Mouse (Mus musculus) cortical plate, adult 2 months (tissue): ENCODE results near the gene Zfyve9.

Experiments used
- CTCF ChIP-seq: fragments of 200-500 bp; IDR thresholded peaks from 2 replicates; pipeline ENCODE4 v1.5.1; 2011; ENCODE audit warnings: mild to moderate bottlenecking, control low read depth, low read length; ENCODE audit not compliant: insufficient read depth; ENCODE audit errors: extremely low read depth
- POLR2A ChIP-seq: fragments of 200-500 bp; IDR thresholded peaks from 2 replicates; pipeline ENCODE4 v1.6.1; 2011; ENCODE audit warnings: mild to moderate bottlenecking, low read length, control low read depth; ENCODE audit not compliant: insufficient read depth; ENCODE audit errors: extremely low read depth

GRCm38 (mm10) chr4:108619587-108620341, 160.8 kb downstream of the Zfyve9 start, which contains the start of gene Cc2d1b:
- TF ChIP-seq CTCF, result no peak
- TF ChIP-seq POLR2A, result peak; percentile 77
